Mouse (Mus musculus): Measurements from ENCODE around the gene Fam118a. TPM values are rescaled to one million over a fixed set of nuclear protein-coding genes. Genes with fewer than 3 reads are reported as not detected.

Gene Fam118a
- polyA plus RNA-seq, 1 experiment, result 24.5 TPM

DNA sequence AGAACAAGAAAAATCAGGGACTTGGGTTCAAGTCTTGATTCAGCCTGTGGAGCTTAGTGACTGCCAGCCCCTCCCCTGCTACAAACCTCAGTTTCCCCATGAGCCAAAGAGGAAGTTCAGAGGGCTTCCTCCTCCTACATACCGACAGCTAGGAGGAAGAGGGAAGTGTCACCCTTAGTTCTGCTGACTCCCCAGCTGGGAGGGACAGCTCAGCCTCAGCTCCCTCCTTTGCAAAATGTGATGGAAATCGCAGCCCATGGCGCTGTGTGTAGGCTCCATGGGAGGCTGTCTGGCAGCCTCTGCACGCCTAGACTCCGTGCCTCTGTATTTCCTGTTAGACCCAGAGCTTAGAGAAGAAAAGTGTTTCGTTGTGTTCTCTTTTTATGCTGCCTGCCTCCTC is 34.2 kb upstream of the Fam118a start:
- TF ChIP-seq USF1 (IDR thresholded peaks at IDR 0.05; ENCODE audit: low read depth) (no peak), MYOD1 (IDR thresholded peaks at IDR 0.05; ENCODE audit: control insufficient read depth, insufficient read length, low read depth) (no peak), MYOG (IDR thresholded peaks at IDR 0.05; ENCODE audit: control insufficient read depth, extremely low read depth, insufficient read length) (no peak), CTCF (IDR thresholded peaks at IDR 0.05; ENCODE audit: control insufficient read depth, insufficient read depth, insufficient read length) (no peak), FOSL1 (IDR thresholded peaks at IDR 0.05; ENCODE audit: insufficient read depth, low read length, poor library complexity, severe bottlenecking) (no peak), CEBPB (IDR thresholded peaks at IDR 0.05; ENCODE audit: low read depth) (no peak), MAX (IDR thresholded peaks at IDR 0.05) (no peak)
- no peaks in the 10 kb centered on the region for H3K79me3 ChIP-seq (ENCODE audit: low read depth)
- H3K27me3 ChIP-seq (ENCODE audit: control insufficient read depth, insufficient read depth, insufficient read length), result peaks cover 15% of the 10 kb centered on the region
- H3ac ChIP-seq (ENCODE audit: control insufficient read depth, insufficient read length, low read depth), result no peak overlapping the region
- H3K36me3 ChIP-seq (ENCODE audit: control insufficient read depth, insufficient read depth), result no peaks in the 10 kb centered on the region
- no peaks in the 10 kb centered on the region for H3K79me2 ChIP-seq (ENCODE audit: control insufficient read depth, insufficient read depth)
- no peak overlapping the region for H3K4me3 ChIP-seq (ENCODE audit: insufficient read depth, poor library complexity, severe bottlenecking)

DNA sequence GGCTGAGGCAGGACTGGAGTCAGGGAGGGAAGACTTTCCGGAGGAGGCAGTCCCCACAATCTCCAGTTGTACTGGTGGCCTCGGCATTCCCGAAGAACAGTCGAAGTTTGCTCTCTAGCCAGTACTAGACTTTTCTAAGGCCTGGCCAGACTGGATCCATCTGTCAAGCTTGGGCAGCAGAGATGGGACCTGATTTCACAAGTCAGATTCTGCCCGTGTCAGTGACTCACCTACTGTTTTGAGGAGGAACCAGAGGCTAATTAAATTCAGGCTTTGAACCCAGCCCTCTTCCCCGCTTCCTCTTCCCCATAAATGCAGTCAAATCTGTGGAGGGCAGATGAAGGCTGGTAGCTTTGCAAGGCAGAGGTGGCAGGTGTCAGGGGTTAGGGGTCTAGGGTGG is 33.7 kb upstream of the Fam118a start:
- Histone ChIP-seq H3K27me3 (ENCODE audit: control insufficient read depth, insufficient read depth, insufficient read length) (peaks cover 15% of the 10 kb centered on the region), H3K79me3 (ENCODE audit: low read depth) (no peaks in the 10 kb centered on the region), H3K4me3 (ENCODE audit: insufficient read depth, poor library complexity, severe bottlenecking) (no peak overlapping the region), H3K79me2 (ENCODE audit: control insufficient read depth, insufficient read depth) (no peaks in the 10 kb centered on the region), H3ac (ENCODE audit: control insufficient read depth, insufficient read length, low read depth) (no peak overlapping the region), H3K36me3 (ENCODE audit: control insufficient read depth, insufficient read depth) (no peaks in the 10 kb centered on the region)
- TF ChIP-seq CEBPB (IDR thresholded peaks at IDR 0.05; ENCODE audit: low read depth), result no peak
- TF ChIP-seq USF1 (IDR thresholded peaks at IDR 0.05; ENCODE audit: low read depth), result no peak
- no peak for TF ChIP-seq CTCF (IDR thresholded peaks at IDR 0.05; ENCODE audit: control insufficient read depth, insufficient read depth, insufficient read length)
- no peak for TF ChIP-seq MYOD1 (IDR thresholded peaks at IDR 0.05; ENCODE audit: control insufficient read depth, insufficient read length, low read depth)
- TF ChIP-seq FOSL1 (IDR thresholded peaks at IDR 0.05; ENCODE audit: insufficient read depth, low read length, poor library complexity, severe bottlenecking), result no peak
- no peak for TF ChIP-seq MYOG (IDR thresholded peaks at IDR 0.05; ENCODE audit: control insufficient read depth, extremely low read depth, insufficient read length)

DNA sequence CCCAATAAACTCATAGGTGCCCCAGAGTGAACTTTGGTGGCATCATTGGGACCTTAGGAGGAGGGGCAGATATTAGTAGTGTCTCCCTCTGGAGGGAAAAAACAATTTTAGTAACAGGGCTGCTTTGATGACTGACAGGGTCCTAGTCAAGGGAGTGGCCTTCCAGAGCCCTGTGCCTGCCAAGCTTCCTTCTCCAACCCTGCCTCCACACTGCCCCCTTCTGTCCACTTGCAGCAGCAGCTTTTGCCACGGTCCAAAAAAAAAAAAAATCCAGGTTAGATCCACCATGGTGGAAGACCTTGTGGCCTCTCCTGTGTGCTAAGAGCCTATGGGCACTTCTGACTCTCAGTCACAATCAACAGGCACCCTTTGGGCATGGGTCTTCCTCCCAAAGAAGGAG is 32.8 kb upstream of the Fam118a start:
- Histone ChIP-seq H3K79me2 (ENCODE audit: control insufficient read depth, insufficient read depth) (no peaks in the 10 kb centered on the region), H3K4me3 (ENCODE audit: insufficient read depth, poor library complexity, severe bottlenecking) (no peak overlapping the region), H3ac (ENCODE audit: control insufficient read depth, insufficient read length, low read depth) (no peak overlapping the region), H3K79me3 (ENCODE audit: low read depth) (no peaks in the 10 kb centered on the region), H3K36me3 (ENCODE audit: control insufficient read depth, insufficient read depth) (no peaks in the 10 kb centered on the region), H3K27me3 (ENCODE audit: control insufficient read depth, insufficient read depth, insufficient read length) (peaks cover 15% of the 10 kb centered on the region)
- TF ChIP-seq MAX (IDR thresholded peaks at IDR 0.05) (no peak), CTCF (IDR thresholded peaks at IDR 0.05; ENCODE audit: control insufficient read depth, insufficient read depth, insufficient read length) (peak; percentile 80), MYOG (IDR thresholded peaks at IDR 0.05; ENCODE audit: control insufficient read depth, extremely low read depth, insufficient read length) (no peak)

DNA sequence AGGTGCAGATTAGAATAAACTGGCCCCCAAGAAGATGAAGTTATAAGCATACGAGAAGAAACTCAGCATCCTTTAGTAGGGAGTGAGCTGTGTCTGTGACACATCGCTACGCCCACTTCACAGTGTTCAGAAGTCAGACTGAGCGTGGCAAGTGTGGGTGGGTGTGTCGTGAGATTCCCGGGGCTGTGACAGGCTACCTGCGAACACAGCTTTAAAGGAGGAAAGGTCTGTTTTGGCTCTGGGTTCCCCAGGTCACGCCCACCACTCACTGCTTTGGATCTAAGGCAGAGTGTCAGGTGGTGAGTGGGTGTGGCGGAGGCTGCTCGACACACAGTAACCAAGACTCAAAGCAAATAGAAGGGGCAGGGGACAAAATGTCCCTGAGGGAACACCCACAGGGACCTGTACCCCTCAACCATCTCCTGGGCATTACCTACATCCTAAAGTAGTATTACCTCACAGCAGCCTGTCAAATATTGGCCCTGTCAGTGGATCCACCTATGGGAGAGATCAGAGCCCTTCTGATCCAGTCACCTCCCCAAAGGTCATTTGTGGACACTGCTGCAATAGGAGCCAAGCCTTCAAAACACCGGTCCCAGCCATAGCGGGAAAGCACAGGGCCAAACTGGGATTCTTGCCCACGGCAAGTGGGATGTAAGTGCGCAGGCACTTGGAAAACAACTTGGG is 30.8 kb upstream of the Fam118a start:
- Histone ChIP-seq H3K27me3 (ENCODE audit: control insufficient read depth, insufficient read depth, insufficient read length) (peaks cover 15% of the 10 kb centered on the region), H3K79me3 (ENCODE audit: low read depth) (no peaks in the 10 kb centered on the region), H3K4me3 (ENCODE audit: insufficient read depth, poor library complexity, severe bottlenecking) (no peak overlapping the region), H3K36me3 (ENCODE audit: control insufficient read depth, insufficient read depth) (no peaks in the 10 kb centered on the region), H3K79me2 (ENCODE audit: control insufficient read depth, insufficient read depth) (no peaks in the 10 kb centered on the region), H3ac (ENCODE audit: control insufficient read depth, insufficient read length, low read depth) (no peak overlapping the region)
- TF ChIP-seq CEBPB (IDR thresholded peaks at IDR 0.05; ENCODE audit: low read depth), result no peak
- no peak for TF ChIP-seq MYOG (IDR thresholded peaks at IDR 0.05; ENCODE audit: control insufficient read depth, extremely low read depth, insufficient read length)
- no peak for TF ChIP-seq MYOD1 (IDR thresholded peaks at IDR 0.05; ENCODE audit: control insufficient read depth, insufficient read length, low read depth)
- no peak for TF ChIP-seq MAX (IDR thresholded peaks at IDR 0.05)
- no peak for TF ChIP-seq FOSL1 (IDR thresholded peaks at IDR 0.05; ENCODE audit: insufficient read depth, low read length, poor library complexity, severe bottlenecking)
- no peak for TF ChIP-seq CTCF (IDR thresholded peaks at IDR 0.05; ENCODE audit: control insufficient read depth, insufficient read depth, insufficient read length)
- TF ChIP-seq USF1 (IDR thresholded peaks at IDR 0.05; ENCODE audit: low read depth), result no peak

DNA sequence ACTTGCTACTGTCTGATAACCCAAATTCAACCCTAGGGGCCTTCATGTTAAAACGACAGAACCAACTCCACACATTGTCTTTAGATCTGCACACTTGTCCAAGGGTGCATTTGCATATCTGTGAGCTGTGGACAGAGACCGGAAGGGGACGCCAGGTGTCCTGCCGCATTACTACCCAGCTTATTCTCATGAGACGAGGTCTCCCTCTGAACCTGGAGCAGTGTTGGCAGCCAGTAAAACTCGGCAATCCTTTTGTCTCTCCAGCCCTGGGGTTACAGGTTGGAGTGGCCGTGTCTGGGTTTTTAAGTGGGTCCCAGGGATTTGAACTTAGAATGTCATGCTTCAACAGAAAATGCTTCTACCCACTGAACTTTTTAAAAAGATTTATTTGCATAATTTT is 28.8 kb upstream of the Fam118a start:
- Histone ChIP-seq H3K79me2 (ENCODE audit: control insufficient read depth, insufficient read depth) (no peaks in the 10 kb centered on the region), H3ac (ENCODE audit: control insufficient read depth, insufficient read length, low read depth) (no peak overlapping the region), H3K79me3 (ENCODE audit: low read depth) (no peaks in the 10 kb centered on the region), H3K4me3 (ENCODE audit: insufficient read depth, poor library complexity, severe bottlenecking) (no peak overlapping the region), H3K36me3 (ENCODE audit: control insufficient read depth, insufficient read depth) (no peaks in the 10 kb centered on the region), H3K27me3 (ENCODE audit: control insufficient read depth, insufficient read depth, insufficient read length) (peaks cover 12% of the 10 kb centered on the region)
- TF ChIP-seq CTCF (IDR thresholded peaks at IDR 0.05; ENCODE audit: control insufficient read depth, insufficient read depth, insufficient read length), result no peak
